Mouse (Mus musculus): ENCODE results near the gene Ntn5. TPM values are rescaled to one million over a fixed set of nuclear protein-coding genes. Genes with fewer than 3 reads are reported as not detected.

The Ntn5 gene
- polyA plus RNA-seq, 1 experiment from 2014 or later = 0.69 TPM

GRCm38 (mm10) chr7:45686841-45687240 is 3.0 kb downstream of the Ntn5 start:
- no peak for ATAC-seq (ENCODE audit: borderline replicate concordance, extremely low read depth, low FRiP score, low TSS enrichment)
- Histone ChIP-seq H3K36me3 (no peaks in the 10 kb centered on the region), H3K27ac (no peak overlapping the region), H3K27me3 (no peaks in the 10 kb centered on the region), H3K4me2 (no peak overlapping the region), H3K4me1 (peaks cover 12% of the 10 kb centered on the region), H3K9me3 (no peaks in the 10 kb centered on the region), H3K4me3 (no peak overlapping the region), H3K9ac (no peak overlapping the region)
- WGBS = 58% methylated on average over 3 of the region's 3 CpGs

GRCm38 (mm10) chr7:45689099-45689498 is 5.3 kb downstream of the Ntn5 start:
- 56% methylated on average over 6 of the region's 6 CpGs for WGBS
- no peak overlapping the region for H3K4me3 ChIP-seq

GRCm38 (mm10) chr7:45689800-45690199 is 6.0 kb downstream of the Ntn5 start:
- H3K27me3 ChIP-seq = no peaks in the 10 kb centered on the region
- no peak overlapping the region for H3K27ac ChIP-seq
- no peak overlapping the region for H3K9ac ChIP-seq
- H3K9me3 ChIP-seq = no peaks in the 10 kb centered on the region
- no peak overlapping the region for H3K4me2 ChIP-seq
- H3K4me1 ChIP-seq = peaks cover 7% of the 10 kb centered on the region; the same call in 1 of the 2 replicates
- WGBS = 51% methylated on average over 11 of the region's 11 CpGs
- ATAC-seq (ENCODE audit: borderline replicate concordance, extremely low read depth, low FRiP score, low TSS enrichment) = no peak
- no peak overlapping the region for H3K4me3 ChIP-seq
- no peaks in the 10 kb centered on the region for H3K36me3 ChIP-seq

More at GRCm38 (mm10) chr7:45689099-45689498, 5.3 kb downstream of the Ntn5 start:
- H3K27ac ChIP-seq = no peak overlapping the region
- H3K27me3 ChIP-seq = no peaks in the 10 kb centered on the region
- H3K36me3 ChIP-seq = no peaks in the 10 kb centered on the region
- no peak overlapping the region for H3K9ac ChIP-seq
- ATAC-seq (ENCODE audit: borderline replicate concordance, extremely low read depth, low FRiP score, low TSS enrichment) = no peak
- peaks cover 7% of the 10 kb centered on the region; the same call in 1 of the 2 replicates for H3K4me1 ChIP-seq
- H3K9me3 ChIP-seq = no peaks in the 10 kb centered on the region
- H3K4me2 ChIP-seq = no peak overlapping the region

GRCm38 (mm10) chr7:45692364-45692763 is 8.5 kb downstream of the Ntn5 start:
- no peaks in the 10 kb centered on the region for H3K27me3 ChIP-seq
- no peak overlapping the region for H3K4me2 ChIP-seq
- no peak overlapping the region for H3K9ac ChIP-seq
- H3K27ac ChIP-seq = no peak overlapping the region
- ATAC-seq (ENCODE audit: borderline replicate concordance, extremely low read depth, low FRiP score, low TSS enrichment) = no peak
- no peaks in the 10 kb centered on the region for H3K4me1 ChIP-seq
- 79% methylated on average over 2 of the region's 2 CpGs for WGBS
- no peak overlapping the region for H3K4me3 ChIP-seq
- H3K36me3 ChIP-seq = no peaks in the 10 kb centered on the region
- H3K9me3 ChIP-seq = no peaks in the 10 kb centered on the region

GRCm38 (mm10) chr7:45693921-45694591 is 10.2 kb downstream of the Ntn5 start, which contains the start of gene Sec1:
TSS of gene Sec1 (minus strand) at chr7:45694402.
- no peak within 1 kb of the TSS for H3K27ac ChIP-seq
- H3K36me3 ChIP-seq = no peaks in the 10 kb centered on the region
- no peak within 1 kb of the TSS for H3K9ac ChIP-seq
- H3K9me3 ChIP-seq = no peaks in the 10 kb centered on the region
- H3K4me1 ChIP-seq = no peaks in the 10 kb centered on the region
- H3K4me2 ChIP-seq = no peak within 1 kb of the TSS
- 88% methylated on average over 50 of the region's 50 CpGs for WGBS
- H3K27me3 ChIP-seq = peaks cover 9% of the 10 kb centered on the region
- no peak within 1 kb of the TSS for H3K4me3 ChIP-seq
- ATAC-seq (ENCODE audit: borderline replicate concordance, extremely low read depth, low FRiP score, low TSS enrichment) = peak; percentile 20; the same call in 1 of the 2 replicates

- H3K9ac ChIP-seq = no peak overlapping the region
- peaks cover 4% of the 10 kb centered on the region for H3K4me1 ChIP-seq
- no peak overlapping the region for H3K27ac ChIP-seq
- peaks cover 19% of the 10 kb centered on the region for H3K27me3 ChIP-seq
- H3K36me3 ChIP-seq = no peaks in the 10 kb centered on the region
- ATAC-seq (ENCODE audit: borderline replicate concordance, extremely low read depth, low FRiP score, low TSS enrichment) = no peak
- no peak overlapping the region for H3K4me2 ChIP-seq
- no peak overlapping the region for H3K4me3 ChIP-seq
- no peaks in the 10 kb centered on the region for H3K9me3 ChIP-seq
- 18% methylated on average over 6 of the region's 6 CpGs for WGBS
These were observed 11.3 kb downstream of the Ntn5 start for GRCm38 (mm10) chr7:45695098-45695497.

GRCm38 (mm10) chr7:45697894-45698293 is 14.1 kb downstream of the Ntn5 start:
- 81% methylated on average over 7 of the region's 7 CpGs for WGBS
- ATAC-seq (ENCODE audit: borderline replicate concordance, extremely low read depth, low FRiP score, low TSS enrichment) = no peak

GRCm38 (mm10) chr7:45699523-45700141 is 15.8 kb downstream of the Ntn5 start, which contains the start of gene Car11:
TSS of gene Car11 (plus strand) at chr7:45699843.
- Histone ChIP-seq H3K4me2 (peak within 1 kb of the TSS; percentile 72), H3K36me3 (no peaks in the 10 kb centered on the region), H3K27ac (no peak within 1 kb of the TSS), H3K9me3 (no peaks in the 10 kb centered on the region), H3K4me3 (peak within 1 kb of the TSS; percentile 34), H3K9ac (peak within 1 kb of the TSS; percentile 36), H3K27me3 (peaks cover 33% of the 10 kb centered on the region), H3K4me1 (peaks cover 24% of the 10 kb centered on the region)
- ATAC-seq (ENCODE audit: borderline replicate concordance, extremely low read depth, low FRiP score, low TSS enrichment) = no peak
- WGBS = 2% methylated on average over 36 of the region's 36 CpGs

More at GRCm38 (mm10) chr7:45697894-45698293, 14.1 kb downstream of the Ntn5 start:
- Histone ChIP-seq H3K4me1 (peaks cover 13% of the 10 kb centered on the region), H3K4me2 (no peak overlapping the region), H3K36me3 (no peaks in the 10 kb centered on the region), H3K4me3 (no peak overlapping the region), H3K9me3 (no peaks in the 10 kb centered on the region), H3K27ac (no peak overlapping the region), H3K27me3 (peaks cover 33% of the 10 kb centered on the region), H3K9ac (no peak overlapping the region)

GRCm38 (mm10) chr7:45700301-45701015 is 16.6 kb downstream of the Ntn5 start:
- Histone ChIP-seq H3K9me3 (no peaks in the 10 kb centered on the region), H3K9ac (peak overlapping the region; percentile 36), H3K4me2 (peak overlapping the region; percentile 72), H3K36me3 (no peaks in the 10 kb centered on the region), H3K27ac (no peak overlapping the region), H3K4me3 (peak overlapping the region; percentile 34), H3K4me1 (peaks cover 28% of the 10 kb centered on the region), H3K27me3 (peaks cover 33% of the 10 kb centered on the region)
- ATAC-seq (ENCODE audit: borderline replicate concordance, extremely low read depth, low FRiP score, low TSS enrichment) = peak; percentile 13; the same call in 1 of the 2 replicates
- WGBS = 1% methylated on average over 20 of the region's 20 CpGs

- ATAC-seq (ENCODE audit: borderline replicate concordance, extremely low read depth, low FRiP score, low TSS enrichment) = no peak
- peak overlapping the region; percentile 72 for H3K4me2 ChIP-seq
- no peaks in the 10 kb centered on the region for H3K36me3 ChIP-seq
- H3K27ac ChIP-seq = no peak overlapping the region
- no peak overlapping the region for H3K9ac ChIP-seq
- peaks cover 33% of the 10 kb centered on the region for H3K27me3 ChIP-seq
- no peaks in the 10 kb centered on the region for H3K9me3 ChIP-seq
- H3K4me3 ChIP-seq = no peak overlapping the region
- WGBS = 34% methylated on average over 11 of the region's 11 CpGs
- H3K4me1 ChIP-seq = peaks cover 34% of the 10 kb centered on the region
These were observed 17.2 kb downstream of the Ntn5 start for GRCm38 (mm10) chr7:45701072-45701471.

- Histone ChIP-seq H3K9me3 (no peaks in the 10 kb centered on the region), H3K27ac (no peak overlapping the region), H3K27me3 (peaks cover 33% of the 10 kb centered on the region), H3K9ac (no peak overlapping the region), H3K4me2 (no peak overlapping the region), H3K4me3 (no peak overlapping the region), H3K4me1 (peaks cover 39% of the 10 kb centered on the region), H3K36me3 (no peaks in the 10 kb centered on the region)
- 83% methylated on average over 11 of the region's 11 CpGs for WGBS
- ATAC-seq (ENCODE audit: borderline replicate concordance, extremely low read depth, low FRiP score, low TSS enrichment) = no peak
These were observed 17.8 kb downstream of the Ntn5 start for GRCm38 (mm10) chr7:45701607-45702006.

- H3K9ac ChIP-seq = no peak overlapping the region
- no peak for ATAC-seq (ENCODE audit: borderline replicate concordance, extremely low read depth, low FRiP score, low TSS enrichment)
- no peak overlapping the region for H3K27ac ChIP-seq
- no peaks in the 10 kb centered on the region for H3K9me3 ChIP-seq
- H3K4me1 ChIP-seq = peaks cover 45% of the 10 kb centered on the region
- H3K36me3 ChIP-seq = no peaks in the 10 kb centered on the region
- no peak overlapping the region for H3K4me3 ChIP-seq
- no peak overlapping the region for H3K4me2 ChIP-seq
- peaks cover 33% of the 10 kb centered on the region for H3K27me3 ChIP-seq
- 89% methylated on average over 11 of the region's 11 CpGs for WGBS
These were observed 18.5 kb downstream of the Ntn5 start for GRCm38 (mm10) chr7:45702316-45702715.
